Mouse (Mus musculus): ENCODE results near the gene Tmem141. TPM values are rescaled to one million over a fixed set of nuclear protein-coding genes. Genes with fewer than 3 reads are reported as not detected.

The Tmem141 gene
- total RNA-seq, 2 experiments from 2014 or later: 22.1 to 38.9 TPM

GRCm38 (mm10) chr2:25607761-25608622, 13.8 kb downstream of the Tmem141 start, which contains the start of gene Rabl6:
TSS of gene Rabl6 (minus strand) at chr2:25608521.
- DNase-seq: peak; percentile 90 to 92

- DNase-seq: no peak
Measured at GRCm38 (mm10) chr2:25602526-25602925, 19.3 kb downstream of the Tmem141 start.

GRCm38 (mm10) chr2:25600037-25600436, 21.8 kb downstream of the Tmem141 start:
- DNase-seq: no peak

GRCm38 (mm10) chr2:25598749-25599148, 23.1 kb downstream of the Tmem141 start:
- no peak for DNase-seq

GRCm38 (mm10) chr2:25596765-25597510, 24.9 kb downstream of the Tmem141 start:
- DNase-seq: no peak

GRCm38 (mm10) chr2:25591863-25592262, 29.9 kb downstream of the Tmem141 start:
- DNase-seq: peak in 1 of 2 experiments; percentile 65

- DNase-seq: no peak
Measured at GRCm38 (mm10) chr2:25588227-25588907, 33.4 kb downstream of the Tmem141 start.

GRCm38 (mm10) chr2:25587290-25587689, 34.5 kb downstream of the Tmem141 start:
- DNase-seq: no peak

GRCm38 (mm10) chr2:25585601-25586000, 36.2 kb downstream of the Tmem141 start:
- DNase-seq: no peak

GRCm38 (mm10) chr2:25584856-25585255, 36.9 kb downstream of the Tmem141 start:
- no peak for DNase-seq

GRCm38 (mm10) chr2:25584152-25584551, 37.7 kb downstream of the Tmem141 start:
- DNase-seq: no peak

GRCm38 (mm10) chr2:25583571-25583970, 38.2 kb downstream of the Tmem141 start:
- no peak for DNase-seq

GRCm38 (mm10) chr2:25583120-25583481, 38.7 kb downstream of the Tmem141 start:
- DNase-seq: no peak

GRCm38 (mm10) chr2:25582466-25583119, 39.2 kb downstream of the Tmem141 start:
- peak in 1 of 2 experiments; percentile 56 for DNase-seq

GRCm38 (mm10) chr2:25581901-25582301, 39.9 kb downstream of the Tmem141 start:
- DNase-seq: no peak

GRCm38 (mm10) chr2:25581294-25581864, 40.4 kb downstream of the Tmem141 start, which contains the start of gene Ajm1:
TSS of gene Ajm1 (minus strand) at chr2:25581757.
- peak; percentile 56 to 72 for DNase-seq

- DNase-seq: no peak
Measured at GRCm38 (mm10) chr2:25580621-25581101, 41.1 kb downstream of the Tmem141 start.

GRCm38 (mm10) chr2:25579737-25580460, 41.9 kb downstream of the Tmem141 start:
- no peak for DNase-seq

GRCm38 (mm10) chr2:25578796-25579736, 42.7 kb downstream of the Tmem141 start:
- no peak for DNase-seq
